Mouse (Mus musculus) erythroblast, adult 5-6 weeks (primary cell): ENCODE measurements around the gene Acsbg1. TPM values are rescaled to one million over a fixed set of nuclear protein-coding genes. Genes with fewer than 3 reads are reported as not detected.
"Not testable (repeated sequence)": the region's sequence is repeated elsewhere in the genome, so short reads cannot be mapped to it uniquely, and the experiment has no call there.

Experiments
- ATAC-seq: replicated peaks from 2 replicates; pipeline ENCODE4 v1.8.0; 2016; ENCODE audit warnings: moderate number of reproducible peaks, mild to moderate bottlenecking, moderate TSS enrichment, inconsistent platforms; ENCODE audit not compliant: poor library complexity, low FRiP score, severe bottlenecking
- total RNA-seq, 2 experiments: library from RNA; stranded (forward) in 1 of 2; stranded (reverse) in 1 of 2; fragments of 150-400 nt in 1 of 2; fragments of 200-764, 138-1000 nt in 1 of 2; gene quantifications; 2 replicates each; pipeline versions ENCODE4 v1.2.3 to v1.2.4; 2015 to 2017; ENCODE audit warnings: low replicate concordance in 2 of 2

The Acsbg1 gene
- total RNA-seq, 2 experiments from 2014 or later = not detected

GRCm38 (mm10) chr9:54628752-54629151, 32.9 kb downstream of the Acsbg1 start:
- no peak for ATAC-seq

DNA sequence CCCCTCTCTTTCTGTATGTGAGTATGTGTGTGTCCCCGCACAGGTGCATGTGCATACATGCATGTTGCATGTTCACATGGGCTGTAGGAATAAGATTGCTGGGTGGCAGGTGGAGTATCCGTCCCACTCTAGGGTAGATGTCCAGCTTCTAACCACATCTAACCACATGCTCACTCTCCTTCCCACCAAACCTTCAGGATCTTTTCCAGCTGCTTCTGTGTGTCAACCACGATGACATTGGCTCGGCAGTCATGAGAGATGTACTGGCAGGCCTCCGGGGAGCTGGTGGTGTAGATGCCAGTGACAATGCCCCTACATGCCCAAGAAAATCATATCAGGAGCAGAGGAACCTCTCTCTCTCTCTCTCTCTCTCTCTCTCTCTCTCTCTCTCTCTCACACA, 34.4 kb downstream of the Acsbg1 start:
- ATAC-seq = no peak

GRCm38 (mm10) chr9:54614182-54614850, 47.4 kb downstream of the Acsbg1 start:
- peak; percentile 83 for ATAC-seq

DNA sequence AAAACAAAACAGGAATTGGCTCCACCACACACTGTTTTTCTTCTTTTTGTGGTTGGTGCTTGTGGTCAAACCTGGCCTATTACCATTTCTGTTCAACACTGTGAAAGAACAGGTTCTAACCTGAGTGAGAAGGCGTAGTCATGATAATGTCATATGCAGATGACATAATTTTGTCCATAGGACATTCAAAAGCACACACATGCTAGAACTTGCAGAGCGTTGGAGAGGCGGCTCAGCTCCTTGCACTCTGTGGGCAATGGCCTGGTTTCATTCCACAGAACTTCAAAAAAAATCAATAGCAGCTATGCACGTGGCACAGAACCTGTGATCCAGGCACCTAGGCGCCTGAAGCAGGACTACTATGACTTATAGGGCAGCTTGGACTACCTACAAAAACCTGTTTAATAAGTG, 48.9 kb downstream of the Acsbg1 start:
- no peak for ATAC-seq

- no peak for ATAC-seq
These were observed 56.8 kb downstream of the Acsbg1 start for GRCm38 (mm10) chr9:54604886-54605285.

GRCm38 (mm10) chr9:54604131-54604654, 57.5 kb downstream of the Acsbg1 start:
- no peak for ATAC-seq

DNA sequence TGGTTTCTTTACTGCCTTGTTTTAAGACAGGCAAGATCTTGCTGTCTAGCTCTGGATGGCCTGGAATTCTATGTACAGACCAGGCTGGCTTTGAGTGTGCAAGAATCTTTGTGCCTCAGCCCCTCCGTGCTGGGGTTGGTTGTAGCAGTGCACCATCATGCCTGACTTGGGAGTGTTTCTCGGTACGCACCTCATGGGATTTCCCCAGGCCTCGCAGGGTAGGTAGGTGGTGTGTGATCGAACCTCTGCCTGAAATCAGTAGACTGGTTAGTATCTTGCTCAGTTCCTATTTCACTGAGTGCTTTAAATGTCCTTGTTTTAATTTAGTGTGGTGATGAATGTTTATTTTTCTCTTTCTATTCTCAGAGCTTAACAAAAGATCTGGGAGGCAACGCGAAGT, 58.8 kb downstream of the Acsbg1 start:
- ATAC-seq = no peak

GRCm38 (mm10) chr9:54602386-54602785, 59.3 kb downstream of the Acsbg1 start:
- no peak for ATAC-seq

- no peak for ATAC-seq
These were observed 64.8 kb downstream of the Acsbg1 start for GRCm38 (mm10) chr9:54596752-54597465.

- ATAC-seq = not testable (repeated sequence)
These were observed 68.0 kb downstream of the Acsbg1 start for GRCm38 (mm10) chr9:54593652-54594051.

DNA sequence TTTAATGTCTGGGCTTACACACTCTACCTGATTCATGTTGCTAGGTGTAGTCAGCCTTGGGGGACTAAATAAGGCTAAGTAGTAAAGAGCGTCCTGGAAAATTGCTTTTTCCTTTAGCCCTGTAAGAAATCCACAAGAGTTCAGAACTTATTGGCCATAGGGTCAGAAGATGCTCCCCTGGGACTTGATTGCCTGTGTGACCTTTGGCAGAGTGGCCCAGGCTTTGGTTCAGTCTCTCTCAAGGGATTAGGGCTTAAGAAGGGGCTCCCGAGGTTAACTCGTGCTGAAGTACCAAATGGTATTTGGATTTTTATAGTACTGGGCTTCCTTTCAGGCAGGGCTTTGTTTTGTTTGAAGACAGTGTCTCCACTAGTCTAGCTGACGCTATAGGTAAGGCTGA, 73.8 kb downstream of the Acsbg1 start:
- no peak for ATAC-seq

DNA sequence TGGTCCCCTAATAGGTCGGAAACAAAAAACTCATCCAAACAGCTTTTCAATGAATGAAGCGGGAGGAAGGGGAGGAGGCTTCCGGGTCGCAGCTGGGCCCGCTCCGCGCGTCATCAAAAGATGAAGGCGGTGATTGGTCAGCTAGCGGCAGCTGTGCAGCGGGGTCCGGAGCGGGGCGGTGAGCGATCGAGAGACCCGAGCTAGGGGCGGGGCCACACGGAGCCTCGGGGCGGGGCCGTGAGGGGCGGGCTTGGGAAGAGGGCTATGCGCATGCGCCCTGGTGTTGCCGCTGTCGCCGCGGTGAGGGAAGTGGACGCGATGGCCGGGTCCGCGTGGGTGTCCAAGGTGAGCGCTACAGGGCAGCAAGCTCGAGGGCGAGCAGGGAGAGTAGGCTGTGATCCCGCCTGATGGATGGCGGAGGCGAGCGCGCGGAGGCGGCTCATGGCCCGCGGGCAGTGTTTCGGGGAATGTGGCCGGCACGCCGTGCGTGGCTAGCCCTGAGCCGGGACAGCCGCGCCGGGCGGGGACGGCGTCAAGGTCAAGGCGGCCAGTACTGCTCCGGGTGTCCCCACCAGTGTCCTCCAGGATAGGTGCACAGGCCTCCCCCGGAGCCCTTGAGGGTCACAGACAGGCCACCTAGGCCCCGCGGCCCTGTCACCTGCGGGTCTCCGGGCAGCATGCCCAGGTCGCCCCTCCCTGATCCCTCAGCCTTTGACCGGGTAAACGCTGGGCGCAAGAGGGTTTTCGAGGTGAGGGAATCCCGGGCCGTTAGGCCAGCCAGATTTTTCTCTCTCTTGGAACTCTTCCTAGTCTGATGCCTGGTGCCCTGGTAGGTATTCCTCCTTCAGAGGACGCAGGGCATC, 75.2 kb downstream of the Acsbg1 start, which contains the start of gene Idh3a:
Gene Idh3a, plus strand, starts transcription at position 136 of the 863 bp plus-strand sequence.
- ATAC-seq = peak; percentile 96

- peak; percentile 4; the same call in 1 of the 2 replicates for ATAC-seq
These were observed 75.9 kb downstream of the Acsbg1 start for GRCm38 (mm10) chr9:54585839-54586198.

DNA sequence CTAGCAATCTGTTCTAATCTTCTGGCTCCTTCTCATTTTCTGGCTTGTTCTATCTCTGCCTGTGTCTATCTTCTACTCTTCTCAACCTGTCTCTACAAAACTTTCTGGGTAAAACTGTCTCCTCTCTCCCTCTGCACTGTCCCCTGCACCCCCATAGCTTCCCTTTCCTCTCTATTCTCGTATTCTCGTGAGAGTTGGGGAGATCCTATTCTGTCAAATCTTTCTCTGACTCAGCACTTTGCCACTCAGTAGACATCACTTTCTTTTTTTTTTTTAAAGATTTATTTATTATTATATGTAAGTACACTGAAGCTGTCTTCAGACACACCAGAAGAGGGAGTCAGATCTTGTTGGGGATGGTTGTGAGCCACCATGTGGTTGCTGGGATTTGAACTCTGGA, 77.5 kb downstream of the Acsbg1 start:
- not testable (repeated sequence) for ATAC-seq

- ATAC-seq = no peak
These were observed 78.0 kb downstream of the Acsbg1 start for GRCm38 (mm10) chr9:54583712-54584111.

DNA sequence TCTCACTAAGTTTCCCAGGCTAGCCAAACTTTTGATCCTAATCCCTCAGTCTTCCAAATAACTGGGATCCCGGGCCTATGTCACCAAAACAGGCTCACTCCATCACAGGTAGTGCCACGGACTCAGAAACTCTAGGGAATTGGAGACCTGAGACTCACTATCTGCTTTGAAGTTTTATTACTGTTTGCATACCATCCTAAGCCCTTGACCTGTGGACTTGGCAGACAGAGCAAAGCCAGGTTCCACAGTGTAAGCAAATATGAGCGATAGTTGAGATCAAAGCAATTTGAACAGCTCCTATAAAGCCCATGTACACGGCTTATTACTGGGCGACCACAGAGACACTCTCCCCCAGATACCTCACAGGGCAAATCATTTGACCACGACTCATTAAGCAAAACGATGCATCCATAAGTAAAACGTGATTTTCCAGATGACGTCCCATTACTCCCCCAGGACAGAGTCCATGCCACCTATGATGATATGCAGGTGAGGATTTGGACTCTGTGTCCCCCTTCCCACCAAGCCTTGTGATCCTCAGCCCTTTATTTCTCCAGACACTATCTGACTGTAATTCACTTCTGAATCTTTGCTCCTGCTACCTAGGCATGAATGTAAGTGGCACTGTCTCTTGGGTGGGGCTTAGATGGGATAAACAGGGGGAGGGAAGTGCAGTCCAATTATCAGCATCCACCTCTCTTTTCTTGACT, 90.4 kb downstream of the Acsbg1 start:
- ATAC-seq = no peak

DNA sequence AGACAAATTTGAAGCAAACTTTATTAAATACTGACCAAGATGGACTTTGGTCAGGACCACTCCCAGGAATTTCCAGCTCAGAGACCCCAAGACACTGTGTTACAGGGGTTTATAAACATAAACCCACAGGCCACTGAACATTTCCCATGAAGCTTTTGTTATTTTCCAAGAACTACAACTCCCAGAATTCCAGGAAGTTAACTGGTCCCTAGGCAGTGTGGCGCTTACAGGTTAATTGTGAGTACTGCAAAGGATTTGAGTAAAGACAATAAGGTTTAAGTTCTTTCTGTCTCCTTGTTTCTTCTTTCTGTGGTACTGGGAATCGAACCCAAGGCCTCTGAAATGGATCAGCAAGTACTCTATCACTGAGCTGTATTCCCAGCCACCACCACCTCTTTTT, 92.9 kb downstream of the Acsbg1 start:
- ATAC-seq = no peak

DNA sequence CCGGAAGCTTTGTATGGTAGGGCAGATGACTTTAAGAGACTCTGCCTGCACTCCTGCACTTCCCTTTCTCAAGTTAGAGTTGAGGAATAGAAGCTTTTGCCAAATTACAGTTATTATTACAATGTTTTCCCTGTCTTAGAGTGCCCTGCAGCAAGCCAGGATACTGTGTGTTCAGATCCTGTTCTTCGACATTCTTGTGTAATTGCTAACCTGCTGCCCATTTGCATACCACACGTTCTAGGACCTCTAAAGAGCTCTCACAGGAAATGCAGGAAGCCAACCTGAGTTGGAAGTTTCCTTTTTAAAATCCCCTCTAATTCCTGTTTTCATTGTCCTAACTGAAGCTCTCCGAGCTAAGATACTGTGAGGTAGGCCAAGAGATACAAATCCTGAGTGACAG, 94.7 kb downstream of the Acsbg1 start:
- ATAC-seq = no peak

DNA sequence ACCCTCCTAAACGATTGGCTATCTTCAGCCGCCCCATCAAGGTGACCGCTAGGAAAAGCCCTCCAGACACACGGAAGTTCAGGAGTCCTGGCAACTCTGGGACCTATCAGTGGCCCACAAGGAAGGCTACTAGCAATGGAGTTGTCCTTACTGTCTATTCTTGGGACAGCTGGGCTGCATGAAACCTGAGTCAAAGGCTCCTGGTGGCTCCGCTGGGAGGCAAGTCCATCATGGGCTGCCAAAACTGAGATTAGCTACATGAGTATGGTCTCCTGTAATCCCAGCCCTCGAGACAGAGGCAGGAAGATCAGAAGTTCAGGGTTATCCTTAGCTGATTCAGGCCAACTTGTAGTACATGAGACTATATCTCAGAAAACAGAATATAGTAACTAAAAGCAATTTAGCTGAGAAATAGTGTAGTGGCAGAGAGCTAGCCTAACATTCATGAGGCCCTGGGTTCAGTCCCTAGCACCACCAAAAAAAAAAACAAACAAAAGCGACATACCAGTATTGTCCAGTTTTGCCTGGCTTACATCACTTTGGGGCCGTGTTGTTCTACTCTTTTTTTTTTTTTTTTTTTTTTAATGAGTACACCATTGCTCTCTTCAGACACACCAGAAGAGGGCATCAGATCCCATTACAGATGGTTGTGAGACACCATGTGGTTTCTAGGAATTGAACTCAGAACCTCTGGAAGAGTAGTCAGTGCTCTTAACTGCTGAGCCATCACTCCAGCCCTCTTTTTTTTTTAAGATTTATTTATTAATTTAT, 100.7 kb downstream of the Acsbg1 start:
- no peak for ATAC-seq
